Mouse (Mus musculus) heart, adult 18-20 months (tissue): Measurements from ENCODE around the gene Olfr1254. TPM values are rescaled to one million over a fixed set of nuclear protein-coding genes. Genes with fewer than 3 reads are reported as not detected.

Source experiments
- DNase-seq, 2 experiments: peaks; one replicate each; pipeline ENCODE4 v3.0.0; 2021 to 2022; ENCODE audit warnings: mixed read lengths in 1 of 2
- long read RNA-seq, 2 experiments: library from polyadenylated mRNA; stranded (forward); transcript quantifications; one replicate each; pipeline ENCODE4 v2.0.0; 2021
- total RNA-seq, 2 experiments: library from RNA; stranded (reverse); gene quantifications; 2 replicates each; pipeline ENCODE4 v1.2.3; 2021

Gene Olfr1254
- not detected for total RNA-seq
- long read RNA-seq, experiment 1 = 0 reads
- long read RNA-seq, experiment 2 = 0 reads

GRCm38 (mm10) chr2:89793519-89793918 lies at the start of gene Olfr1254:
Gene Olfr1254, minus strand, starts transcription at chr2:89793619.
- DNase-seq = no peak

GRCm38 (mm10) chr2:89841455-89841854 lies 48.0 kb upstream of the Olfr1254 start, which contains the start of gene Olfr1256:
Gene Olfr1256, minus strand, starts transcription at chr2:89841555.
- no peak for DNase-seq

GRCm38 (mm10) chr2:89820216-89820615 lies 26.8 kb upstream of the Olfr1254 start:
- no peak for DNase-seq

- no peak for DNase-seq
Measured at GRCm38 (mm10) chr2:89811751-89812150, 18.3 kb upstream of the Olfr1254 start, which contains the start of gene Olfr1255. Gene Olfr1255, plus strand, starts transcription at chr2:89812051.

GRCm38 (mm10) chr2:89810751-89811150 lies 17.3 kb upstream of the Olfr1254 start:
- no peak for DNase-seq

GRCm38 (mm10) chr2:89799583-89799982 lies 6.2 kb upstream of the Olfr1254 start:
- no peak for DNase-seq

GRCm38 (mm10) chr2:89756990-89757389 lies 36.4 kb downstream of the Olfr1254 start, which contains the start of gene Olfr1253:
Gene Olfr1253, minus strand, starts transcription at chr2:89757090.
- no peak for DNase-seq

Other genes starting within 250 kb of the Olfr1254 start
- not detected for gene Olfr1245, start 215.2 kb downstream of the Olfr1254 start, total RNA-seq
- gene Olfr1246, start 200.5 kb downstream of the Olfr1254 start, total RNA-seq = not detected
- not detected for gene Olfr1247, start 179.5 kb downstream of the Olfr1254 start, total RNA-seq
- not detected for gene Olfr1248, start 175.4 kb downstream of the Olfr1254 start, total RNA-seq
- gene Olfr1249, start 158.6 kb downstream of the Olfr1254 start, total RNA-seq = not detected
- gene Olfr1250, start 132.2 kb downstream of the Olfr1254 start, total RNA-seq = not detected
- not detected for gene Olfr1251, start 121.7 kb downstream of the Olfr1254 start, total RNA-seq
- not detected for gene Olfr1252, start 68.6 kb downstream of the Olfr1254 start, total RNA-seq
- not detected for gene Olfr1253, start 36.5 kb downstream of the Olfr1254 start, total RNA-seq
- not detected for gene Olfr1255, start 18.4 kb upstream of the Olfr1254 start, total RNA-seq
- gene Olfr1256, start 47.9 kb upstream of the Olfr1254 start, total RNA-seq = not detected
- not detected for gene Olfr48, start 54.6 kb upstream of the Olfr1254 start, total RNA-seq
- gene Olfr1257, start 84.8 kb upstream of the Olfr1254 start, total RNA-seq = not detected
- gene Olfr1258, start 133.7 kb upstream of the Olfr1254 start, total RNA-seq = not detected
- gene Olfr1259, start 155.0 kb upstream of the Olfr1254 start, total RNA-seq = not detected
- gene Olfr1260, start 180.7 kb upstream of the Olfr1254 start, total RNA-seq = not detected
- gene Olfr1261, start 197.6 kb upstream of the Olfr1254 start, total RNA-seq = not detected
- gene Olfr1262, start 206.5 kb upstream of the Olfr1254 start, total RNA-seq = not detected
- gene Olfr1263, start 218.5 kb upstream of the Olfr1254 start, total RNA-seq = not detected
- gene Olfr1264, start 232.0 kb upstream of the Olfr1254 start, total RNA-seq = not detected
- gene Olfr1265, start 241.7 kb upstream of the Olfr1254 start, total RNA-seq = not detected